Mouse (Mus musculus) kidney, postnatal 0 days (tissue): Measurements from ENCODE around the gene Tnnc1. TPM values are rescaled to one million over a fixed set of nuclear protein-coding genes. Genes with fewer than 3 reads are reported as not detected.

Experiments used
- ATAC-seq: fragments of 200-750 bp; cut with Nextera tagmentation; replicated peaks from 2 replicates; pipeline ENCODE4 v1.8.0; 2017; ENCODE audit warnings: low read depth, moderate number of reproducible peaks, moderate TSS enrichment, moderate library complexity; ENCODE audit not compliant: low FRiP score
- DNase-seq: peaks from one replicate; pipeline ENCODE4 v3.0.0-alpha.2; 2016; ENCODE audit warnings: low spot score
- H3K27ac ChIP-seq: fragments of 300-500 bp; sonication (generic); 2 replicates; pipeline ENCODE4 v1.5.1; 2014; ENCODE audit warnings: mild to moderate bottlenecking
- H3K27me3 ChIP-seq: fragments of 300-500 bp; sonication (generic); 2 replicates; pipeline ENCODE4 v1.6.1; 2014; ENCODE audit warnings: low read length, mixed read lengths; ENCODE audit not compliant: insufficient read depth
- H3K36me3 ChIP-seq: fragments of 300-500 bp; sonication (generic); 2 replicates; pipeline ENCODE4 v1.6.1; 2014; ENCODE audit warnings: low read length, mixed read lengths; ENCODE audit not compliant: insufficient read depth
- H3K4me1 ChIP-seq: fragments of 300-500 bp; sonication (generic); replicated peaks from 2 replicates; pipeline ENCODE4 v1.6.1; 2014; ENCODE audit warnings: antibody characterized with exemption, low read length, mixed read lengths; ENCODE audit not compliant: insufficient read depth
- H3K4me2 ChIP-seq: fragments of 300-500 bp; sonication (generic); 2 replicates; pipeline ENCODE4 v1.6.1; 2014; ENCODE audit warnings: mild to moderate bottlenecking, low read length, moderate library complexity, mixed read lengths
- H3K4me3 ChIP-seq: fragments of 300-500 bp; sonication (generic); replicated peaks from 2 replicates; pipeline ENCODE4 v1.5.1; 2014; ENCODE audit warnings: low read depth, low read length
- H3K9ac ChIP-seq: fragments of 300-500 bp; sonication (generic); 2 replicates; pipeline ENCODE4 v1.6.1; 2014; ENCODE audit warnings: low read depth, low read length
- H3K9me3 ChIP-seq: fragments of 300-500 bp; sonication (generic); replicated peaks from 2 replicates; pipeline ENCODE4 v1.6.1; 2016; ENCODE audit warnings: low read length, inconsistent platforms, mixed read lengths
- CTCF ChIP-seq: IDR thresholded peaks from 2 replicates; pipeline ENCODE4 v1.5.1; 2016; ENCODE audit warnings: antibody characterized with exemption, low read depth, mild to moderate bottlenecking, moderate library complexity
- WGBS: fragments of 180-500 bp; shearing (Covaris S2); extraction: QIAGEN DNeasy Blood & Tissue Kit; methylation state at CpG from one replicate; pipeline ENCODE4 v1.1.7; 2014; 5-methylcytosine and 5-hydroxymethylcytosine counted together
- polyA plus RNA-seq: library from polyadenylated mRNA; unstranded; fragments of >200 nt; fragmentation: Nextera tagmentation; extraction: Ambion mirVana; gene quantifications from 2 replicates; pipeline ENCODE4 v1.2.1, GENCODE M21; 2015

The Tnnc1 gene
- polyA plus RNA-seq, 1 experiment from 2014 or later, result 0.95 TPM

DNA sequence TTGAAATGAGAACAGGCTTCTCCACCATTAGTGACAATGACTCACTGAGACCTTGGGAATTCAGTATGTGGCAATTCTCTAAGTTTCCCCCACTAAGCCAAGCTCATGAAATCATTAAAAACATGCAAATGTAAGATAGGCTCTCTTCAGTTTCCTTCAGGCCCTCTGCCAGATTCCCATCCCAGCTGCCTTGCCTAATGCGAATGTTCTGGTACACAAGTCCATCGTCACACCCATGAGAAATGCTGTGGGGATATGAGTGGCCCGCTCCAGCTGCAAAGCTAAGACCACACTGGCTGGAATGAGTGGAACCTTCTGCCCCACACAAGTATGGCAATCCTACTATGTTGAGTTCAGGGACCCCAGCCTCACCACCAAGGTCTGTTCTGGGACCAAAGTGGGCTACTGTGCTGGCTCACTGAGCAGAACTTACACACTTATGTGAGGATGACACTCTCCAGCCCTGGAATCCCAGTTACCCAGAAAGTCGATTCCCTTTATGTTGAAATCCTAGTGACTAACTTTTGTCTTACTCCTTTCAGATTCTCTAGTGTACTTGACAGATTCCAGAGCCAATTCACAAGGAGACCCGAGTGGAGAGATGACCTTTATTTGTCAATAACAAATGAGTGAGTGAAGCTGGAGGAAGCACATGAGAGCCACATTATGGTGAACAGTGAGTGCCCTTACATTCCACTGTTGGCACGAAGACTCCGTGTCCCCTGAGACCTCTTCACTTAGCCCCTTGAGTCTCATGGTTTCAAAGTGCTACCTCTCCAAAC lies 29.2 kb downstream of the Tnnc1 start:
- WGBS, result 81% methylated on average over 7 of the region's 7 CpGs
- Histone ChIP-seq H3K4me3 (no peak overlapping the region), H3K27ac (no peak overlapping the region), H3K4me2 (no peak overlapping the region), H3K36me3 (peaks cover 7% of the 10 kb centered on the region; the same call in 1 of the 2 replicates), H3K4me1 (no peaks in the 10 kb centered on the region; the same call in 1 of the 2 replicates), H3K27me3 (no peaks in the 10 kb centered on the region), H3K9ac (no peak overlapping the region), H3K9me3 (no peaks in the 10 kb centered on the region)
- DNase-seq, result no peak
- no peak for TF ChIP-seq CTCF
- no peak for ATAC-seq

DNA sequence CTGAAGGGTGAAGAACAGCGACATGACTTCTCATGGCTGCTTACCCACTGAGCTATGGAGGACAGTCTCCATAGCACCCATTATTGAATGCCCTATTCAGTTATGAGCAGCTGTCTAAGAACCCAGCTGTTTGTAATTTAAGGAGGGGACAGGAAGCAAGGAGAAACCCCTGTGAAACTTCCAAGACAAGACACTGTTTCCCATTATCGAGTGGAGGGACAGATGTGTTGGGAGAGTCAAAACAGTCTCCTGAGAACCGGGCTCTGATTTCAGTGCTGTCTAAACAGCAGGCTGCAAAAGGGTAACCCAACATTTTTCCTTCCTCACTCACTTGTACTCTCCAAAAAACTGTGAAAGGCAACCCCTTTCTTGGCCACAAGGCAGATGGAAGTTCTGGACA lies 32.4 kb downstream of the Tnnc1 start:
- H3K4me1 ChIP-seq, result no peaks in the 10 kb centered on the region
- H3K9ac ChIP-seq, result no peak overlapping the region
- WGBS, result 44% methylated on average over 3 of the region's 3 CpGs
- ATAC-seq (no peak), DNase-seq (no peak)
- no peak for TF ChIP-seq CTCF
- no peak overlapping the region for H3K4me2 ChIP-seq
- H3K9me3 ChIP-seq, result no peaks in the 10 kb centered on the region
- peaks cover 7% of the 10 kb centered on the region; the same call in 1 of the 2 replicates for H3K36me3 ChIP-seq
- H3K27me3 ChIP-seq, result no peaks in the 10 kb centered on the region
- no peak overlapping the region for H3K27ac ChIP-seq
- H3K4me3 ChIP-seq, result no peak overlapping the region

DNA sequence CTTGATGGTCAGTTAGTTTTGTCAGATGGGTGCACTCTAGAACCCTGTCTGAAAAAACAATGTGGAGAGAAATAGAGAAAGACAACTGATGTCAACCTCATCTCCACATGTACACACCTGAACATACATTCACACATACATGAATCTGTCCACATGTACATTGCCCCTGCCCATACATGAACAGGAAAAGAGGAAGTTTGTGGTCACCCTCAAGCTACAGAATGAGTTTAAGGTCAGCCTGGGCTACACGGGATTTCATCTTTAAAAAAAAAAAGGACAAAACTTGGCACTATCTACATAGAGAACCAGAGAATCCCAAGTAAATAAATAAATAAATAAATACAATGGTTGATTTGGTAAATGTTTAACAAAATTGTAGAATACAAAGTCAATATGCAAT lies 36.7 kb downstream of the Tnnc1 start:
- Histone ChIP-seq H3K9ac (no peak overlapping the region), H3K27ac (no peak overlapping the region), H3K36me3 (no peaks in the 10 kb centered on the region), H3K27me3 (no peaks in the 10 kb centered on the region), H3K4me1 (no peaks in the 10 kb centered on the region), H3K4me2 (no peak overlapping the region), H3K9me3 (no peaks in the 10 kb centered on the region), H3K4me3 (no peak overlapping the region)
- DNase-seq, result no peak
- ATAC-seq, result no peak
- TF ChIP-seq CTCF, result no peak
- WGBS, result 88% methylated on average over 1 of the region's 1 CpGs

DNA sequence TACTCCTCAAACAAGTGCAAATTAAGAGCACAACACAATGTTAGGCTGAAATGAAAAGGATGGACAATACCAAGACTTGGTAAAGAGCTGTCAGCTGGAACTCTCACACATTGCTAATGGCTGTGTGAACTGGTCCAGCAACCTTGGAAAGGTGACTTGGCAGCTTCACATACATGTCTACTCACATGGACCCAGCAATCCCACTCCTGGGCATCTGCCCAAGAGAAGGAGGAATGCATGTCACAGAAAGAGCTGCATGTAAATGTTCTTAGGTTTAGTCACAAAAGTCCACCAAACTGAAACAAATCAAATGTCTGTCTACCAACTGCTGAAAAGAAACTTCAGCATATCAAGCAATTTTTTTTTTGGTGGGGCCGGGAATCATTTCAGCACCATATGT lies 37.8 kb downstream of the Tnnc1 start:
- Histone ChIP-seq H3K4me2 (no peak overlapping the region), H3K27me3 (no peaks in the 10 kb centered on the region), H3K4me3 (no peak overlapping the region), H3K27ac (no peak overlapping the region), H3K9me3 (no peaks in the 10 kb centered on the region), H3K36me3 (no peaks in the 10 kb centered on the region), H3K9ac (no peak overlapping the region), H3K4me1 (no peaks in the 10 kb centered on the region)
- 71% methylated on average over 1 of the region's 1 CpGs for WGBS
- ATAC-seq (no peak), DNase-seq (no peak)
- TF ChIP-seq CTCF, result no peak

DNA sequence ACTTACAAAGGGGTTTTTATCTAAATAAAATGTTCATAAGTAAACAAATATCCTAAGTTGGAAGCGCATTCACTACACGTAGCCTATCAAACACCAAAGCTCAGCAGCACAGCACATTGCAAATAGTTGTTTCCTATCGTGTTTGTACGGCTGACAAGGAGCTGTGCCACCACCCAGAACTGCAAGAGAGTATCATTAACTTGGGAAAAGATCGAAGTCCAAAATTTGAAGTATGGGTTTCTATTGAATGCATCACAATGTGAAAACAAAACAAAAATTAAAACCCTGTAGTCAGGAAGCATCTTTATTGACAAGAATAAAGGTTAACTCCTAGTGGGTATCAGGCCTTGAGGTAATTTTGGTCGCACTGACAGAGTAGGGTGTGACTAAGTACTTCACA lies 40.3 kb downstream of the Tnnc1 start:
- Histone ChIP-seq H3K4me1 (0 out of 2 replicates have a peak, but pooled peaks cover 3% of the 10 kb centered on the region), H3K9ac (no peak overlapping the region), H3K4me3 (no peak overlapping the region), H3K9me3 (no peaks in the 10 kb centered on the region), H3K36me3 (peaks cover 7% of the 10 kb centered on the region; the same call in 1 of the 2 replicates), H3K27me3 (no peaks in the 10 kb centered on the region), H3K27ac (no peak overlapping the region), H3K4me2 (no peak overlapping the region)
- ATAC-seq, result no peak
- 91% methylated on average over 6 of the region's 6 CpGs for WGBS
- DNase-seq, result no peak
- TF ChIP-seq CTCF, result no peak

DNA sequence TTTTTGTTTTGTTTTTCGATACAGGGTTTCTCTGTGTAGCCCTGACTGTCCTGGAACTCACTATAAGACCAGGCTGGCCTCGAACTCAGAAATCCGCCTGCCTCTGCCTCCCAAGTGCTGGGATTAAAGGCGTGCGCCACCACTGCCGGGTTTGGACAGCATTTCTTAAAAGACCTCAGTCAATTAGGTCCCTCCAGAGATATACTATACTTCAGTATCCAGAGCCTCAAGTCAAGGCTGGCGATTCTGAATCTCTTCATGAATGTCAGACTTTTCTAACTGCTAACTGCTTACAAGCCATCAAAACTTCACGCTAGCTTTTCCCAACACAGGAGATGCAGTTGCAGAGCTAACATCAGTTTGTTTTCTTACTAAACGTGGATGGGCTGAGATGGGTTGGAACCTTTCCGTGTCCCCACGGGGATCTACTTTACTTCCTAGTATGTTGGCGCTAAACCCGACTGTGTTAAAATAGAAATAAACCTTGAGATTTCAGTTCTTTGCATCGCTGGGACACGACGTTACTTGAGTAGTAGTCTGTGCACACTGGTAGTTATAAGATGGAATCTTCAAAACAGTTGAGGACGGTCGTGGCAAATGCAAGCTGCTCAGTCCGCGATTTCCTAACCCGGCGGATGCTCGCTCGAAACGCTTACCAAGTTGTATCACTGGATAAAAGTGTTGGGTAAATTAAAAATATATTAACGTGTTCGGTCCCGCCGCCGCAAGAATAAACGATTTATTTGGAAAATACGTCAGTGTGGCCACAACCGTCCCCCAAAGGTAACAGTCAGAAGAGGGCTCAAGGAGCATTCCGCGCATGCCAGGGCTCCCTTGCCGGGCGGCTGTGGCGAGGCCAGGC lies 42.3 kb downstream of the Tnnc1 start:
- H3K4me1 ChIP-seq, result 0 out of 2 replicates have a peak, but pooled peaks cover 3% of the 10 kb centered on the region
- H3K4me2 ChIP-seq, result peak overlapping the region; percentile 73
- peaks cover 27% of the 10 kb centered on the region for H3K36me3 ChIP-seq
- no peaks in the 10 kb centered on the region for H3K9me3 ChIP-seq
- TF ChIP-seq CTCF, result no peak
- WGBS, result 16% methylated on average over 38 of the region's 38 CpGs
- ATAC-seq (no peak), DNase-seq (peak; percentile 84)
- peak overlapping the region; percentile 90 for H3K27ac ChIP-seq
- no peaks in the 10 kb centered on the region for H3K27me3 ChIP-seq
- H3K4me3 ChIP-seq, result peak overlapping the region; percentile 99
- peak overlapping the region; percentile 99 for H3K9ac ChIP-seq
